Mouse (Mus musculus): ENCODE results near the gene Azgp1. TPM values are rescaled to one million over a fixed set of nuclear protein-coding genes. Genes with fewer than 3 reads are reported as not detected.
"Not testable (repeated sequence)": the region's sequence is repeated elsewhere in the genome, so short reads cannot be mapped to it uniquely, and the experiment has no call there.

Azgp1 gene
- 0.13 TPM in 1 of 2 replicates, not detected in the other for polyA plus RNA-seq (2015; fragmentation: Nextera tagmentation; extraction: Ambion mirVana)

GRCm38 (mm10) chr5:137981300-137981699 lies at the start of gene Azgp1:
Gene Azgp1 (plus strand): TSS chr5:137981520.
- Histone ChIP-seq H3K9ac (no peak within 1 kb of the TSS), H3K36me3 (no peaks in the 10 kb centered on the region), H3K9me3 (replicated peaks) (no peaks in the 10 kb centered on the region), H3K27ac (no peak within 1 kb of the TSS), H3K4me1 (replicated peaks) (no peaks in the 10 kb centered on the region), H3K4me2 (no peak within 1 kb of the TSS), H3K27me3 (no peaks in the 10 kb centered on the region), H3K4me3 (no peak within 1 kb of the TSS)
- WGBS, result 57% methylated on average over 4 of the region's 4 CpGs
- ATAC-seq (replicated peaks; ENCODE audit: insufficient number of reproducible peaks, insufficient read depth, low FRiP score, low read depth), result no peak

DNA sequence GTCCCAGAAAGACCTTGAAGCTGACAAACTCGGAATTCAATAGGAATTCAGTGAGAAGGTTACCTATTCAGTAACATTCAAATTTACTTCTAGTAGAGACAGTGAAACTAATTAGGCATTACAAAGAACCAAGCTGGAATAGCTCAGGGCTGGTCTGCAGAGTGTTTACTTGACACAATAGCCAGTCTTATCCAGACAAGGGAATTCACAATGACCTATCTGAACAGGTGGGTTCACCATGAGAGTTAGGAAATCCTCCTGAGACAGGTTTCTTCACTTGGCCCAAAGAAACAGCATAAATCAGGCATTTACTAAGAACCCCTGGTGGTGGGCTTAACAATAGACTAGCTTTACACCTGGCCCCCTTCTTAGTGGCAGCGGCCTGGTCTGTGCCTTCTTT lies 47.4 kb upstream of the Azgp1 start:
- H3K9ac ChIP-seq; ATAC-seq (replicated peaks; ENCODE audit: insufficient number of reproducible peaks, insufficient read depth, low FRiP score, low read depth); H3K27me3 ChIP-seq; H3K4me2 ChIP-seq; H3K27ac ChIP-seq; H3K4me1 ChIP-seq (replicated peaks); H3K4me3 ChIP-seq; H3K9me3 ChIP-seq (replicated peaks); H3K36me3 ChIP-seq: not testable (repeated sequence)
- 67% methylated on average over 2 of the region's 2 CpGs for WGBS

DNA sequence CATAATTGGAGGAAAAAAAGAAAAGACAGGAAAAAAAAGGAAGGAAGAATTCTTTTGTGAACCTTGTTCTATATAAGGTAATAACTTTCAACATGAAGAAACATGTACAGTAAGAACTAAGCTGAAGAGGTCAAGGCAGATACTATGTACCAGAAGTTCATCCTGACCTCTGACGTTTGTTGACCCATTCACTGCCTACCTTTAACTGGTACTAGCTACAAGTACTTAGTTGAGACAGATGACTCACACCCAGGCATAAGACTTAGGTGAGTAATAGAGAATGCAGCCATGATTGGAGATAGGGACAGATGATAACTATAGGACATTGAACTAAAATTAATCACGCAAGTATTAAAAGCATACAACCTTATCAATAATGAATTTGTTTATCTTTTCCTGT lies 44.8 kb upstream of the Azgp1 start:
- 81% methylated on average over 2 of the region's 2 CpGs for WGBS

DNA sequence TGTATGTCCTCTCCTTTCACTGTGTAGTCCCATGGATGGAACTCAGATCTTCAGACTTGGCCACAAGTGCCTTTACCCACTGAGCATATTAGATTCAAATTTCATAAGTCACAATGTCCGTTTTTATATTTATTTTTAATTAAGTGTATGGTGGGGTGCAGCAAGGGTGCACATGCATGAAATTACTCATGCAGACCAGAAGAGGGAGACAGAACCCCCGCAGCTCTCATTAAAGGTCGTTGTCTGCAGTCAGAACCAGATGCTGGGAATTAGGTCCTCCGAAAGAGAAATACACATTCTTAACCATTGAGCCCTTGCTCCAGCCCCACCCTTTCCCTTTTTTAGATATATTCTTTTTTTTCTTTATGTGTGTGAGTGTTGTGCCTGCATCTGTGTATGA lies 44.1 kb upstream of the Azgp1 start:
- Histone ChIP-seq H3K9ac (no peak overlapping the region), H3K4me3 (no peak overlapping the region), H3K27me3 (no peaks in the 10 kb centered on the region), H3K36me3 (no peaks in the 10 kb centered on the region), H3K4me1 (replicated peaks) (no peaks in the 10 kb centered on the region), H3K27ac (no peak overlapping the region), H3K9me3 (replicated peaks) (no peaks in the 10 kb centered on the region), H3K4me2 (no peak overlapping the region)
- ATAC-seq (replicated peaks; ENCODE audit: insufficient number of reproducible peaks, insufficient read depth, low FRiP score, low read depth), result no peak
- WGBS, result 56% methylated on average over 4 of the region's 4 CpGs

More for the DNA sequence above, 44.8 kb upstream of the Azgp1 start:
- Histone ChIP-seq H3K36me3 (no peaks in the 10 kb centered on the region), H3K4me1 (replicated peaks) (no peaks in the 10 kb centered on the region), H3K9me3 (replicated peaks) (no peaks in the 10 kb centered on the region), H3K4me3 (no peak overlapping the region), H3K27me3 (no peaks in the 10 kb centered on the region), H3K9ac (no peak overlapping the region), H3K4me2 (no peak overlapping the region), H3K27ac (no peak overlapping the region)
- no peak for ATAC-seq (replicated peaks; ENCODE audit: insufficient number of reproducible peaks, insufficient read depth, low FRiP score, low read depth)

- ATAC-seq (replicated peaks; ENCODE audit: insufficient number of reproducible peaks, insufficient read depth, low FRiP score, low read depth), result no peak
- H3K36me3 ChIP-seq, result no peaks in the 10 kb centered on the region
- H3K4me2 ChIP-seq, result no peak overlapping the region
- H3K27ac ChIP-seq, result no peak overlapping the region
- no peaks in the 10 kb centered on the region for H3K4me1 ChIP-seq (replicated peaks)
- no peak overlapping the region for H3K4me3 ChIP-seq
- WGBS, result 83% methylated on average over 4 of the region's 4 CpGs
- H3K27me3 ChIP-seq, result no peaks in the 10 kb centered on the region
- H3K9ac ChIP-seq, result no peak overlapping the region
- H3K9me3 ChIP-seq (replicated peaks), result no peaks in the 10 kb centered on the region
Measured at GRCm38 (mm10) chr5:137940948-137941347, 40.4 kb upstream of the Azgp1 start.

DNA sequence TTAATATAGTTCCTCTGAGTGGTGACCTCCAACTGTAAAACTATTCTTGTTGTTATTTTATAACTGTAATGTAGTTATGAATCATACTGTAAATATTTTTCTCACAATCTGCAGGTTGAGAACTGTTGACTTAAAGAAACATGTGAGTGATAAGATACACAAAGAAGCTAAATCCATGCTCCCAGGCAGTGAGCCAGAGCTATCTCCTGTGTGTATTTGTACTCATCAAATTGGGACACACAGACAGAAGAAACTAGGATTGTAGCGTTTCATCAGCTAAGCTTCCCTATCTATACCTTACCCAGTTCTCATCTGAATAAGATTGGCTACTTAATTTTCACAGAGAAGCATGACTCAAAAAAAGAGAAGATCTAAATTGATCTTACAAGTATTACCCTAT lies 38.2 kb upstream of the Azgp1 start:
- Histone ChIP-seq H3K36me3 (no peaks in the 10 kb centered on the region), H3K4me3 (no peak overlapping the region), H3K9me3 (replicated peaks) (no peaks in the 10 kb centered on the region), H3K4me2 (no peak overlapping the region), H3K27me3 (no peaks in the 10 kb centered on the region), H3K27ac (no peak overlapping the region), H3K4me1 (replicated peaks) (no peaks in the 10 kb centered on the region), H3K9ac (no peak overlapping the region)
- ATAC-seq (replicated peaks; ENCODE audit: insufficient number of reproducible peaks, insufficient read depth, low FRiP score, low read depth), result no peak
- WGBS, result 45% methylated on average over 1 of the region's 1 CpGs

GRCm38 (mm10) chr5:137947303-137947702 lies 34.0 kb upstream of the Azgp1 start:
- no peaks in the 10 kb centered on the region for H3K36me3 ChIP-seq
- H3K4me3 ChIP-seq, result no peak overlapping the region
- H3K27me3 ChIP-seq, result no peaks in the 10 kb centered on the region
- ATAC-seq (replicated peaks; ENCODE audit: insufficient number of reproducible peaks, insufficient read depth, low FRiP score, low read depth), result no peak
- H3K9ac ChIP-seq, result no peak overlapping the region
- no peak overlapping the region for H3K27ac ChIP-seq
- no peak overlapping the region for H3K4me2 ChIP-seq
- H3K9me3 ChIP-seq (replicated peaks), result no peaks in the 10 kb centered on the region
- H3K4me1 ChIP-seq (replicated peaks), result no peaks in the 10 kb centered on the region

DNA sequence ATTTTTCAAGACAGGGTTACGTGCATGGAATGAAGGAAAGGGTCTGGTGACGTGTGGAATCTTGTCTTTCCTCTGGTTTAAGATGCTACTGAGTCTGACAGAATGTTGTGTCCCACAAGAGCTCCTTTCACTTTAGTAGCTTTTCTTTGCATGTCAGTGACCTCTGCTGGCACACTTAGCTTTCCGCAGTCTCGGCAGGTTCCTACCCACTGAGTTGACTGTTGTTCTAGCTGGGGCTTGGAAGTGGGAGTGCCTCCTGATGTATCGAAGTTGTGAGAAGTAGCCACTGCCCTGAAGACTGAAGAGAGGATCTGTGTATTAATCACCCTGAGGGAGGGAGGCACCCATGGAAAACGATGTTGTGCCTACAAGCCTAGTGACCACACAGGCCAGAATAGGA lies 30.1 kb upstream of the Azgp1 start:
- ATAC-seq (replicated peaks; ENCODE audit: insufficient number of reproducible peaks, insufficient read depth, low FRiP score, low read depth), result no peak
- no peak overlapping the region for H3K9ac ChIP-seq
- H3K4me3 ChIP-seq, result no peak overlapping the region
- H3K36me3 ChIP-seq, result no peaks in the 10 kb centered on the region
- no peak overlapping the region for H3K27ac ChIP-seq
- 30% methylated on average over 6 of the region's 6 CpGs for WGBS
- no peaks in the 10 kb centered on the region for H3K9me3 ChIP-seq (replicated peaks)
- no peaks in the 10 kb centered on the region for H3K4me1 ChIP-seq (replicated peaks)
- H3K4me2 ChIP-seq, result no peak overlapping the region
- no peaks in the 10 kb centered on the region for H3K27me3 ChIP-seq

DNA sequence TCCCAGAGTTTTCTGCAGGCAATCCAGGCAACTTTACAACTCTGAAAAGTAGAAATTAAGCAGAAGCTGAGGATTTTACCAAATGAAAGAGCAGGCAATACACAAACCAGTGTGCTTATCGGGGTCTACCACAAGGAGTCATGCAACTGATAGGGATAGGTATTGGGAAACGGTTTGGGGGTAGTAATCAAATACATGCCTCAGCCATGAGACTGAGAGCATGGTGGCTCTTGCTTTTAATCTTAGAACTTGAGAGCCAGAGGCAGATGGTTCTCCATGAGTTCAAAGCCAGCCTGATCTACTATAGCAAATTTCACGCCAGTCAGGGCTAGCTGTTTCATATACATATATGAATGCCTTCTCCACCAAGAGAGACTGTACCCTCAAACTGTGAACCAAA lies 24.9 kb upstream of the Azgp1 start:
- no peaks in the 10 kb centered on the region for H3K27me3 ChIP-seq
- 85% methylated on average over 3 of the region's 3 CpGs for WGBS
- H3K4me2 ChIP-seq, result no peak overlapping the region
- no peak overlapping the region for H3K4me3 ChIP-seq
- ATAC-seq (replicated peaks; ENCODE audit: insufficient number of reproducible peaks, insufficient read depth, low FRiP score, low read depth), result no peak
- H3K4me1 ChIP-seq (replicated peaks), result no peaks in the 10 kb centered on the region
- no peak overlapping the region for H3K27ac ChIP-seq
- no peaks in the 10 kb centered on the region for H3K36me3 ChIP-seq
- no peak overlapping the region for H3K9ac ChIP-seq
- no peaks in the 10 kb centered on the region for H3K9me3 ChIP-seq (replicated peaks)

GRCm38 (mm10) chr5:137962945-137963344 lies 18.4 kb upstream of the Azgp1 start, which contains the start of gene Gjc3:
Gene Gjc3 (minus strand): TSS chr5:137963098.
- H3K4me2 ChIP-seq, result no peak within 1 kb of the TSS
- 79% methylated on average over 8 of the region's 8 CpGs for WGBS
- no peak for ATAC-seq (replicated peaks; ENCODE audit: insufficient number of reproducible peaks, insufficient read depth, low FRiP score, low read depth)
- H3K36me3 ChIP-seq, result no peaks in the 10 kb centered on the region
- H3K27ac ChIP-seq, result no peak within 1 kb of the TSS
- H3K9me3 ChIP-seq (replicated peaks), result no peaks in the 10 kb centered on the region
- no peak within 1 kb of the TSS for H3K9ac ChIP-seq
- no peaks in the 10 kb centered on the region for H3K27me3 ChIP-seq
- no peaks in the 10 kb centered on the region for H3K4me1 ChIP-seq (replicated peaks)
- no peak within 1 kb of the TSS for H3K4me3 ChIP-seq

- no peak overlapping the region for H3K27ac ChIP-seq
- H3K9me3 ChIP-seq (replicated peaks), result no peaks in the 10 kb centered on the region
- no peaks in the 10 kb centered on the region for H3K4me1 ChIP-seq (replicated peaks)
- no peak overlapping the region for H3K9ac ChIP-seq
- H3K36me3 ChIP-seq, result no peaks in the 10 kb centered on the region
- no peaks in the 10 kb centered on the region; the same call in 1 of the 2 replicates for H3K27me3 ChIP-seq
- ATAC-seq (replicated peaks; ENCODE audit: insufficient number of reproducible peaks, insufficient read depth, low FRiP score, low read depth), result no peak
- no peak overlapping the region for H3K4me2 ChIP-seq
- no peak overlapping the region for H3K4me3 ChIP-seq
Measured at GRCm38 (mm10) chr5:137966492-137966891, 14.8 kb upstream of the Azgp1 start.

DNA sequence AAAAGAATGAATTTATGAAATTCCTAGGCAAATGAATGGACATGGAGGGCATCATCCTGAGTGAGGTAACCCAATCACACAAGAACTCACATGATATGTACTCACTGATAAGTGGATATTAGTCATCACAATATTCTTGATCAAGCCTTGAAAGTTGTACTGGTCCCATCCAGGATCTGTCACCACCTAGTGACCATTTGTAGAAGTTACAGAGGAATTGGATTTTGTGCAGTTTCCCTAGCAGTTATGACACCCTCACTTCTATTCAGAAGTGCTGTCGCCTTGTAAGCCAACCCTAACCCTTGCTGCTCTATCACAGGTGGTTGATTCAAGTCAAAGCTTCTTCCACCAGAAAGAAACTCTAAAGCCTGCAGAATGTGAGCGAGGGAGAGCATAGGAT lies 8.2 kb upstream of the Azgp1 start:
- H3K4me3 ChIP-seq, result no peak overlapping the region
- H3K9ac ChIP-seq, result no peak overlapping the region
- no peaks in the 10 kb centered on the region for H3K9me3 ChIP-seq (replicated peaks)
- no peak overlapping the region for H3K4me2 ChIP-seq
- no peaks in the 10 kb centered on the region for H3K4me1 ChIP-seq (replicated peaks)
- ATAC-seq (replicated peaks; ENCODE audit: insufficient number of reproducible peaks, insufficient read depth, low FRiP score, low read depth), result no peak
- WGBS, result 58% methylated on average over 2 of the region's 2 CpGs
- H3K27ac ChIP-seq, result no peak overlapping the region
- H3K27me3 ChIP-seq, result no peaks in the 10 kb centered on the region; the same call in 1 of the 2 replicates
- H3K36me3 ChIP-seq, result no peaks in the 10 kb centered on the region

Measured in heart, embryonic 15.5 days (tissue).